Mouse (Mus musculus): ENCODE measurements around the gene Sema5a. TPM values are rescaled to one million over a fixed set of nuclear protein-coding genes. Genes with fewer than 3 reads are reported as not detected.

The Sema5a gene
- total and polyA plus RNA-seq, 3 experiments, result 0.17 to 0.27 (median 0.17) TPM

DNA sequence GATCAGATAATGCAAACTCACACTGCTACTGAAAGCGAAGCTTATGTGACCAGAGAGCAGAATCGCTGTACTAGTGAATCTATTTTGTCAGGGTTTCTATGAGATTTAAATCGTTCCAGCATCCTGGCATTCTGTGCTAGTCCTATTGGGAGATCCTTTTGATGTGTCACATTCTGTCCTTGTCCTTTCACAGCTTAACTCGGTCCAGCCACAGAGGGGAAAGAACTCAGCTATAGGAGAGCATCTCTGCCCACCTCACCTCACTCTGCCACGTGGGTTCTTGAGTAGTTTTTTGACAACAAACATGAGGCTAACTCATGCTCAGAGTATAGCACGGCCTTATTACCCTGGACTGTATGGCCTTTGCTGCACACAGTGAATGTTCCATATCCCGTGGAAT lies 302.1 kb downstream of the Sema5a start:
- no peaks in the 10 kb centered on the region for H3K79me2 ChIP-seq (replicated peaks; ENCODE audit: control insufficient read depth, extremely low read depth, insufficient read depth, poor library complexity, severe bottlenecking)
- TF ChIP-seq IRF4 (IDR thresholded peaks at IDR 0.05; ENCODE audit: low read depth, low read length) (no peak), ELF1 (IDR thresholded peaks at IDR 0.05; ENCODE audit: low read depth, low read length) (no peak), CTCF (conservative IDR thresholded peaks at IDR 0.05 in 1 of 2, IDR thresholded peaks at IDR 0.05 in 1 of 2; ENCODE audit: low read depth in 2 of 2, low read length in 2 of 2) (no peak), POLR2A (IDR thresholded peaks at IDR 0.05; ENCODE audit: low read depth, low read length) (no peak), EP300 (IDR thresholded peaks at IDR 0.05; ENCODE audit: low read length) (no peak), POLR2AphosphoS2 (IDR thresholded peaks at IDR 0.05; ENCODE audit: low read depth, low read length) (no peak), MXI1 (IDR thresholded peaks at IDR 0.05; ENCODE audit: low read depth, low read length) (no peak), TBP (conservative IDR thresholded peaks at IDR 0.05; ENCODE audit: low read depth, low read length) (no peak), ZNF384 (IDR thresholded peaks at IDR 0.05; ENCODE audit: low read depth, low read length) (no peak), SMC3 (IDR thresholded peaks at IDR 0.05; ENCODE audit: low read depth, low read length) (no peak), MAX (IDR thresholded peaks at IDR 0.05; ENCODE audit: low read length) (no peak), RAD21 (IDR thresholded peaks at IDR 0.05; ENCODE audit: low read depth, low read length) (no peak), PAX5 (IDR thresholded peaks at IDR 0.05; ENCODE audit: low read length) (no peak)
- no peak overlapping the region for H3K9ac ChIP-seq (ENCODE audit: insufficient read depth, low read depth)
- no peaks in the 10 kb centered on the region for H3K9me3 ChIP-seq (replicated peaks; ENCODE audit: low read length)
- in situ Hi-C loops (cut with MboI; ENCODE audit: low pct_ligation_motif_present, low pct_unique_long_range_greater_than_20kb, low sequenced_read_pairs), result no loop called here
- no peak overlapping the region for H3K4me3 ChIP-seq (replicated peaks in 1 of 3; ENCODE audit: low read depth in 2 of 3, low read length in 2 of 3, poor library complexity in 1 of 3)
- H3K4me1 ChIP-seq (ENCODE audit: control insufficient read depth in 1 of 2, insufficient read depth in 2 of 2), result no peaks in the 10 kb centered on the region
- H3K27ac ChIP-seq (ENCODE audit: insufficient read depth, low read depth), result no peak overlapping the region
- dilution Hi-C loops (cut with MboI; ENCODE audit: extremely low pct_ligation_motif_present, extremely low pct_unique_long_range_greater_than_20kb, low sequenced_read_pairs), result no loop called here
- no peak for DNase-seq (ENCODE audit: extremely low read depth)
- no peaks in the 10 kb centered on the region for H3K36me3 ChIP-seq (replicated peaks in 1 of 2; ENCODE audit: control insufficient read depth in 1 of 2, insufficient read depth in 1 of 2, low read length in 1 of 2)
- H3K4me2 ChIP-seq (ENCODE audit: insufficient read depth, low read depth, poor library complexity, severe bottlenecking), result no peak overlapping the region
- H3K27me3 ChIP-seq (replicated peaks), result no peaks in the 10 kb centered on the region

DNA sequence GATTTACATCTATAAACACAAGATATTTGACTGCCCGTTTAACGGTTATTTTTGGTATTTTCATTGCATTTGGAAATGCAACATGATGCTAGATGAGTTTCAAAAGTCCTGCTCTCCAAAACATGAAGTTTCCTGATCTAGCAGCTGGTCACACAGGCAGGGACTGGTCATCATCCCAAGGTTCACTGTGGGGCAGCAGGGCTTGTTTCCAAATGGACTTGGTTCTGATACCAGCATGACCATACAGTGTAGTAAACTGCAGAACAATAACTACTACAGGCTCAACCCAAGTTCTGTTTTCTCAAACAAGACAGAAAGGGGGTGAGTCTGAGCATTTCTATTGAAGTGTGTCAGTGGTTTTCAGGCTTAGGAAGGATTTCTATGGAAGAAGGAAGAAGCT lies 314.3 kb downstream of the Sema5a start:
- Histone ChIP-seq H3K9me3 (replicated peaks; ENCODE audit: low read length) (no peaks in the 10 kb centered on the region), H3K27ac (ENCODE audit: insufficient read depth, low read depth) (no peak overlapping the region), H3K4me2 (ENCODE audit: insufficient read depth, low read depth, poor library complexity, severe bottlenecking) (no peak overlapping the region), H3K4me1 (ENCODE audit: control insufficient read depth in 1 of 2, insufficient read depth in 2 of 2) (peaks cover 0 to 3% of the 10 kb centered on the region in 2 experiments; a peak in 2 of 4 replicates), H3K79me2 (replicated peaks; ENCODE audit: control insufficient read depth, extremely low read depth, insufficient read depth, poor library complexity, severe bottlenecking) (no peaks in the 10 kb centered on the region), H3K4me3 (replicated peaks in 1 of 3; ENCODE audit: low read depth in 2 of 3, low read length in 2 of 3, poor library complexity in 1 of 3) (no peak overlapping the region), H3K27me3 (replicated peaks) (no peaks in the 10 kb centered on the region), H3K9ac (ENCODE audit: insufficient read depth, low read depth) (no peak overlapping the region), H3K36me3 (replicated peaks in 1 of 2; ENCODE audit: control insufficient read depth in 1 of 2, insufficient read depth in 1 of 2, low read length in 1 of 2) (no peaks in the 10 kb centered on the region)
- in situ Hi-C loops (cut with MboI; ENCODE audit: low pct_ligation_motif_present, low pct_unique_long_range_greater_than_20kb, low sequenced_read_pairs), result loop anchor here (25.0 kb wide), 1 partner anchor 547 kb away; no protein-coding TSS in a partner anchor
- no peak for TF ChIP-seq RAD21 (IDR thresholded peaks at IDR 0.05; ENCODE audit: low read depth, low read length)
- no peak for TF ChIP-seq E2F4 (IDR thresholded peaks at IDR 0.05; ENCODE audit: insufficient replicate concordance, low read depth, low read length)
- no peak for TF ChIP-seq MAX (IDR thresholded peaks at IDR 0.05; ENCODE audit: low read length)
- no peak for TF ChIP-seq JUND (conservative IDR thresholded peaks at IDR 0.05; ENCODE audit: low read depth, low read length)
- dilution Hi-C loops (cut with MboI; ENCODE audit: extremely low pct_ligation_motif_present, extremely low pct_unique_long_range_greater_than_20kb, low sequenced_read_pairs), result no loop called here
- DNase-seq (ENCODE audit: extremely low read depth), result no peak

DNA sequence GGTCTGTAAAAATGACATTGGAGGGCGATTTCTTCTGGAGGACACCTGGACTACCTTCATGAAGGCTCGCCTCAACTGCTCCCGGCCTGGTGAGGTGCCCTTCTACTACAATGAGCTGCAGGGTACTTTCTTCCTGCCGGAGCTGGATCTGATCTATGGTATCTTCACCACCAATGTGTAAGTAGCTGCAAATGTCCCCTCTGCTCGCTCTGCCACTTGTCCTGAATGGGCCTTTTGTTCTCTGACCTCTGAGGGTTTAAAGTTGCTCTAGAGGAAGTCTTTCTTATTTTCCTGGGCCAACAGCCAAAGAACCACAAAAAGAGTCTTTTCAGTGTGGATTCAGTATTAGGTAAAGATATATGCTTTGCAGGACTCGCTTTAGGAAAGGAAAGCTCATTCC lies 318.0 kb downstream of the Sema5a start:
- no peaks in the 10 kb centered on the region for H3K36me3 ChIP-seq (replicated peaks in 1 of 2; ENCODE audit: control insufficient read depth in 1 of 2, insufficient read depth in 1 of 2, low read length in 1 of 2)
- in situ Hi-C loops (cut with MboI; ENCODE audit: low pct_ligation_motif_present, low pct_unique_long_range_greater_than_20kb, low sequenced_read_pairs), result loop anchor here (10.0 to 25.0 kb wide), 2 partner anchors 318 to 550 kb away; partner anchors contain the start of gene Sema5a
- H3K27me3 ChIP-seq (replicated peaks), result no peaks in the 10 kb centered on the region
- H3K4me3 ChIP-seq (replicated peaks in 1 of 3; ENCODE audit: low read depth in 2 of 3, low read length in 2 of 3, poor library complexity in 1 of 3), result no peak overlapping the region
- H3K9me3 ChIP-seq (replicated peaks; ENCODE audit: low read length), result no peaks in the 10 kb centered on the region
- no peak overlapping the region for H3K27ac ChIP-seq (ENCODE audit: insufficient read depth, low read depth)
- TF ChIP-seq ZMIZ1 (IDR thresholded peaks at IDR 0.05; ENCODE audit: low read depth, low read length) (no peak), MAZ (IDR thresholded peaks at IDR 0.05; ENCODE audit: low read depth, low read length) (no peak), JUND (conservative IDR thresholded peaks at IDR 0.05; ENCODE audit: low read depth, low read length) (no peak), E2F4 (IDR thresholded peaks at IDR 0.05; ENCODE audit: insufficient replicate concordance, low read depth, low read length) (no peak), GABPA (IDR thresholded peaks at IDR 0.05; ENCODE audit: insufficient replicate concordance, low read depth, low read length) (no peak), KAT2A (IDR thresholded peaks at IDR 0.05; ENCODE audit: insufficient replicate concordance, low read length) (no peak), CTCF (conservative IDR thresholded peaks at IDR 0.05 in 1 of 2, IDR thresholded peaks at IDR 0.05 in 1 of 2; ENCODE audit: low read depth in 2 of 2, low read length in 2 of 2) (no peak), USF1 (IDR thresholded peaks at IDR 0.05; ENCODE audit: low read depth, low read length) (no peak)
- DNase-seq (ENCODE audit: extremely low read depth), result no peak
- H3K79me2 ChIP-seq (replicated peaks; ENCODE audit: control insufficient read depth, extremely low read depth, insufficient read depth, poor library complexity, severe bottlenecking), result no peaks in the 10 kb centered on the region
- H3K4me1 ChIP-seq (ENCODE audit: control insufficient read depth in 1 of 2, insufficient read depth in 2 of 2), result no peaks in the 10 kb centered on the region
- H3K4me2 ChIP-seq (ENCODE audit: insufficient read depth, low read depth, poor library complexity, severe bottlenecking), result no peak overlapping the region
- dilution Hi-C loops (cut with MboI; ENCODE audit: extremely low pct_ligation_motif_present, extremely low pct_unique_long_range_greater_than_20kb, low sequenced_read_pairs), result no loop called here
- no peak overlapping the region for H3K9ac ChIP-seq (ENCODE audit: insufficient read depth, low read depth)

All from CH12.LX (cell line).